Mouse (Mus musculus): ENCODE results near the gene Nubpl. TPM values are rescaled to one million over a fixed set of nuclear protein-coding genes. Genes with fewer than 3 reads are reported as not detected.
A peak's percentile ranks its signal among the peaks of the same experiment; 100 is the strongest.
"Not testable (repeated sequence)": the region's sequence is repeated elsewhere in the genome, so short reads cannot be mapped to it uniquely, and the experiment has no call there.

Gene Nubpl
- polyA plus RNA-seq, 1 experiment: 6.4 TPM

DNA sequence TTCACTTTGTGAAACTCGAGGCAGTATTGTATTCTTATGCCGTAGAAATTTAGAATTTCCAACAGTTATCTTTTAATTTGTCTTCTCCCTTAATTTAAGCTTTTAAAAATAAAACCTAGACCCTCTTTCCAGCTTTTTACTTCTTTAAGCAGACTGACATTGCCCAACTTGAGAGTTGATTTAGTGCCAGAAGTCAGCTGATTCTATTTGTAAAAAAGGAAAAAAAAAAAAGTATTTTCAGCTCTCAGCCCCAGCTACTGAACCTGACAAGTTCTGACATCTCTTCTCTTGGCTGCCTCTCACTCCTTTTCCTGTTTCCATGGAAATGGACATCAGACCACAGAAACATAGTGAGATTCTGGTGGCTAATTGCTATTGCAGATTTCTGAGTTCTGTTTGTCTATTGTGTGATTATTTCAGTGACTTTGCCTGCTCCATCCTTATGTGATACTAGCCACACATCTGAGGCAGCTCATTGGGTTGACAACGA, 111.6 kb downstream of the Nubpl start:
- H3K4me3 ChIP-seq (ENCODE audit: insufficient read depth, poor library complexity, severe bottlenecking): no peak overlapping the region
- no peaks in the 10 kb centered on the region for H3K27me3 ChIP-seq (ENCODE audit: control insufficient read depth, insufficient read depth, insufficient read length)
- H3K79me2 ChIP-seq (ENCODE audit: control insufficient read depth, insufficient read depth): no peaks in the 10 kb centered on the region
- no peaks in the 10 kb centered on the region for H3K36me3 ChIP-seq (ENCODE audit: control insufficient read depth, insufficient read depth)
- no peak overlapping the region for H3ac ChIP-seq (ENCODE audit: control insufficient read depth, insufficient read length, low read depth)
- TF ChIP-seq USF1 (IDR thresholded peaks at IDR 0.05; ENCODE audit: low read depth): no peak
- no peak for TF ChIP-seq MYOG (IDR thresholded peaks at IDR 0.05; ENCODE audit: control insufficient read depth, extremely low read depth, insufficient read length)
- no peak for TF ChIP-seq FOSL1 (IDR thresholded peaks at IDR 0.05; ENCODE audit: insufficient read depth, low read length, poor library complexity, severe bottlenecking)
- TF ChIP-seq MYOD1 (IDR thresholded peaks at IDR 0.05; ENCODE audit: control insufficient read depth, insufficient read length, low read depth): no peak
- TF ChIP-seq CTCF (IDR thresholded peaks at IDR 0.05; ENCODE audit: control insufficient read depth, insufficient read depth, insufficient read length): no peak
- no peak for TF ChIP-seq CEBPB (IDR thresholded peaks at IDR 0.05; ENCODE audit: low read depth)
- TF ChIP-seq MAX (IDR thresholded peaks at IDR 0.05): no peak
- H3K79me3 ChIP-seq (ENCODE audit: low read depth): no peaks in the 10 kb centered on the region

DNA sequence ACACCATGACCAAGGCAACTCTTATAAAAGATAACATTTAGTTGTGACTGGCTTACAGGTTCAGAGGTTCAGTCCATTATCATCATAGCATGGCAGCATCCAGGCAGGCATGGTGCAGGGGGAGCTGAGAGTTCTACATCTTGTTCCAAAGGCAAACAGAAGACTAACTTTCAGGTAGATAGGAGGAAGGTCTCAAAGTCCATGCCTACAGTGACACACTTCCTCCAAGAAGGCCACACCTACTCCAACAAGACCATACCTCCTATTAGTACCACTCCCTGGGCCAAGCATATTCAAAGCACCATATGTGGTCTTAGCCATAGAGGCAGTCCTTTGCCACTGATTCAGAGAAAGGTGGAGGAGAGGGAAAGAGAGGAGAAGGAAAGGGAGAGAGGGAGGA, 113.6 kb downstream of the Nubpl start:
- TF ChIP-seq USF1 (IDR thresholded peaks at IDR 0.05; ENCODE audit: low read depth): no peak
- no peak for TF ChIP-seq CEBPB (IDR thresholded peaks at IDR 0.05; ENCODE audit: low read depth)
- no peaks in the 10 kb centered on the region for H3K36me3 ChIP-seq (ENCODE audit: control insufficient read depth, insufficient read depth)

DNA sequence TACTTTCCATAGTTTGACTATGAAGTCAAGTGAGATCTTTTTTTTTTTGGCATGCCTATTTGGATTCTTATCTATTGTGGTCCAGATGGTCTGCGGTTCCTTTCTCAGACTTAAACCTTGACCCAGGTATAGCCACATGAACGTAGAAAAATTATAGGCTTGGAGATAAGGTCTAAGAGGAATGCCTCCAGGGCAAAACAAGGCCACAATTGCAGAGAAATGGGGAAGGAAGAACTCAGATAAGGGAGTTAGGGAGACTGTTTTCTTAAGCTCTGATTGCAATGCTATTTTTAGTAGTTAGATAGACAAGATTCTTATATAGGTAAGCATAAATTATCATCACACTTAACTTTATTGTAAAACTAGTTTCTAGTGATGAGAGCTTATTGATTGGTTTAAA, 117.3 kb downstream of the Nubpl start:
- Histone ChIP-seq H3K79me3 (ENCODE audit: low read depth) (no peaks in the 10 kb centered on the region), H3ac (ENCODE audit: control insufficient read depth, insufficient read length, low read depth) (no peak overlapping the region), H3K4me3 (ENCODE audit: insufficient read depth, poor library complexity, severe bottlenecking) (no peak overlapping the region), H3K79me2 (ENCODE audit: control insufficient read depth, insufficient read depth) (no peaks in the 10 kb centered on the region), H3K27me3 (ENCODE audit: control insufficient read depth, insufficient read depth, insufficient read length) (no peaks in the 10 kb centered on the region), H3K36me3 (ENCODE audit: control insufficient read depth, insufficient read depth) (no peaks in the 10 kb centered on the region)
- TF ChIP-seq CTCF (IDR thresholded peaks at IDR 0.05; ENCODE audit: control insufficient read depth, insufficient read depth, insufficient read length): no peak
- no peak for TF ChIP-seq MYOD1 (IDR thresholded peaks at IDR 0.05; ENCODE audit: control insufficient read depth, insufficient read length, low read depth)
- no peak for TF ChIP-seq MAX (IDR thresholded peaks at IDR 0.05)
- no peak for TF ChIP-seq USF1 (IDR thresholded peaks at IDR 0.05; ENCODE audit: low read depth)
- TF ChIP-seq CEBPB (IDR thresholded peaks at IDR 0.05; ENCODE audit: low read depth): no peak
- no peak for TF ChIP-seq MYOG (IDR thresholded peaks at IDR 0.05; ENCODE audit: control insufficient read depth, extremely low read depth, insufficient read length)
- TF ChIP-seq FOSL1 (IDR thresholded peaks at IDR 0.05; ENCODE audit: insufficient read depth, low read length, poor library complexity, severe bottlenecking): no peak

More for the DNA sequence above, 113.6 kb downstream of the Nubpl start:
- Histone ChIP-seq H3K79me2 (ENCODE audit: control insufficient read depth, insufficient read depth) (no peaks in the 10 kb centered on the region), H3K27me3 (ENCODE audit: control insufficient read depth, insufficient read depth, insufficient read length) (no peaks in the 10 kb centered on the region), H3K79me3 (ENCODE audit: low read depth) (no peaks in the 10 kb centered on the region), H3ac (ENCODE audit: control insufficient read depth, insufficient read length, low read depth) (no peak overlapping the region), H3K4me3 (ENCODE audit: insufficient read depth, poor library complexity, severe bottlenecking) (no peak overlapping the region)

DNA sequence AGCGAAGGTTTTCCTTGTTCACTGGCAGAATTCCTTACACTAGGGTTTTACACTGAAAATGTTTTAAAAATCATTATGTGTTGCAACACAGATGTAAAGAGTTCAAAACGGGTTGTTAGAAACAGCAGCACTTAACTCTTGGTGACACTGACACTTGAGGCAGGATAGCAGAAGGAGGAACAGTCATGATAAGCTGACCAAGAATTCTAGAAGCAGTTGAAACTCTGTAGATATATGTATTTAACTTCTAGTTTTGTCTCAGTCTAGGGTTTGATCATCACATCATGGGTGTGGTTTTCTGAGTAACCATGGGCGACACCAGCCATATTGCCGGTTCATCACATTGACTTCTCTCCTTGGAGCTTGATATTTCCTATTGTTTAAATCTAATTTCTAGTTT, 127.4 kb downstream of the Nubpl start:
- no peaks in the 10 kb centered on the region for H3K79me3 ChIP-seq (ENCODE audit: low read depth)

DNA sequence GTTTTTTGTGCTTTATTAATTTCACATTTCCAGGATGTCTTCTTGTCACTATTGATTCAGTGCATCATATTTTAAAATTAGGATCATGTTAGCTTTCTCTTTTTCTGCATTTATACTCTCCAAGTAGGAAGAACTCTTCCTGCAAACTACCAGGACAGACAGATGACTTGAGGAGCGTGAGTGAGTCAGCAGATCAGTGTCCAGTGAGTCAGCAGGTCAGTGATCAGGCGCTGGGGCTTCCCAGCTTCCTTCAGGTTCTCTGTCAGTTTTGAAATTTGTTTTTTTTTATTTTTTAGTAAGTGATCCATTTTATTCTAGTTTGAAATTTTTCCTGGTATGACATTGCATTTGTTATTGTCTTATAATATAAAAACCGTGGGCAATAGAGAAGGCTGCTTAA, 131.2 kb downstream of the Nubpl start:
- no peaks in the 10 kb centered on the region for H3K36me3 ChIP-seq (ENCODE audit: control insufficient read depth, insufficient read depth)
- no peaks in the 10 kb centered on the region for H3K27me3 ChIP-seq (ENCODE audit: control insufficient read depth, insufficient read depth, insufficient read length)
- TF ChIP-seq FOSL1 (IDR thresholded peaks at IDR 0.05; ENCODE audit: insufficient read depth, low read length, poor library complexity, severe bottlenecking) (peak; percentile 57), MAX (IDR thresholded peaks at IDR 0.05) (no peak), CEBPB (IDR thresholded peaks at IDR 0.05; ENCODE audit: low read depth) (no peak)
- H3ac ChIP-seq (ENCODE audit: control insufficient read depth, insufficient read length, low read depth): no peak overlapping the region
- H3K79me2 ChIP-seq (ENCODE audit: control insufficient read depth, insufficient read depth): no peaks in the 10 kb centered on the region
- no peaks in the 10 kb centered on the region for H3K79me3 ChIP-seq (ENCODE audit: low read depth)
- no peak overlapping the region for H3K4me3 ChIP-seq (ENCODE audit: insufficient read depth, poor library complexity, severe bottlenecking)

More for the DNA sequence above, 127.4 kb downstream of the Nubpl start:
- TF ChIP-seq CEBPB (IDR thresholded peaks at IDR 0.05; ENCODE audit: low read depth): no peak
- no peak overlapping the region for H3K4me3 ChIP-seq (ENCODE audit: insufficient read depth, poor library complexity, severe bottlenecking)
- H3K27me3 ChIP-seq (ENCODE audit: control insufficient read depth, insufficient read depth, insufficient read length): no peaks in the 10 kb centered on the region
- H3ac ChIP-seq (ENCODE audit: control insufficient read depth, insufficient read length, low read depth): no peak overlapping the region
- no peaks in the 10 kb centered on the region for H3K36me3 ChIP-seq (ENCODE audit: control insufficient read depth, insufficient read depth)
- H3K79me2 ChIP-seq (ENCODE audit: control insufficient read depth, insufficient read depth): no peaks in the 10 kb centered on the region

DNA sequence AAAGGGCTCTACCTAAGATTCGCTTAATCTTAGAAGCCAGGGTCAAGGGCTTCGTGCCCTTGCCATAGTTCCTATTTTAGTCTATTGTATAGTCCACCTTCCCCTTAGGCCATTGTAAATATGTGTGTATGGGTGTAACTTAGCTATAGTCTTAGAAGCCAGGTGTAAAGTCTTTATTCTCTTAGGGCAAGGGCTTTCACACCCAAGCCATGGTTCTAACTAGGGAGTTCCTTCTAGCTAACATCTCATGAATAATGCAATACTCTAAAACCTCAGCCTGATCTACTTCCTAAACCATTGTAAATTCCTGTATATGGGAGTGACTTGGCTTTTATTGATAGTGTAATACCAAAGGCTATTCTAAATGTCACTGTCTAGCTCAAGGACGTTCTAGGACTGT, 134.4 kb downstream of the Nubpl start:
- not testable (repeated sequence) for H3K36me3 ChIP-seq (ENCODE audit: control insufficient read depth, insufficient read depth); H3K79me3 ChIP-seq (ENCODE audit: low read depth); H3K79me2 ChIP-seq (ENCODE audit: control insufficient read depth, insufficient read depth); H3ac ChIP-seq (ENCODE audit: control insufficient read depth, insufficient read length, low read depth); H3K4me3 ChIP-seq (ENCODE audit: insufficient read depth, poor library complexity, severe bottlenecking); H3K27me3 ChIP-seq (ENCODE audit: control insufficient read depth, insufficient read depth, insufficient read length)

DNA sequence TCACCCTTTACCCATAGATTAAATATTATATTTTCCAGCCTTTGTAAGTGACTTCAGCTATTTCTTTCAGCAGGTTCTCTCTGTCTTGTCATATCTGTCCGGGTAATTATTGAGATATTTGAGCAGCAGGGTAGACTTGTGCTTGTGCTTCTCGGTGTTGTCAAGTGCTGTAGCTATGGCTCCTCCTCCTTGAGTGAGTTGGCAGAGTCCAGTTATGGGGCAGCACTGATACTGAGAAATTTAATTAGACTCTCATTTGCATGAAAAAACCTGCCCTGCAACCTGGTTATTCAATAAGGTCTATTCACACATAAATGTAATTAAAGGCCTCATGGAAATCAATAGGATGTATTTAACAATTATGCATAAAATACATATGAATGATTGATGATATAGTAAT, 145.2 kb downstream of the Nubpl start:
- Histone ChIP-seq H3K27me3 (ENCODE audit: control insufficient read depth, insufficient read depth, insufficient read length) (no peaks in the 10 kb centered on the region), H3ac (ENCODE audit: control insufficient read depth, insufficient read length, low read depth) (no peak overlapping the region), H3K4me3 (ENCODE audit: insufficient read depth, poor library complexity, severe bottlenecking) (no peak overlapping the region), H3K79me3 (ENCODE audit: low read depth) (no peaks in the 10 kb centered on the region), H3K79me2 (ENCODE audit: control insufficient read depth, insufficient read depth) (no peaks in the 10 kb centered on the region), H3K36me3 (ENCODE audit: control insufficient read depth, insufficient read depth) (no peaks in the 10 kb centered on the region)
- no peak for TF ChIP-seq CTCF (IDR thresholded peaks at IDR 0.05; ENCODE audit: control insufficient read depth, insufficient read depth, insufficient read length)
- TF ChIP-seq MYOD1 (IDR thresholded peaks at IDR 0.05; ENCODE audit: control insufficient read depth, insufficient read length, low read depth): no peak
- no peak for TF ChIP-seq USF1 (IDR thresholded peaks at IDR 0.05; ENCODE audit: low read depth)
- TF ChIP-seq CEBPB (IDR thresholded peaks at IDR 0.05; ENCODE audit: low read depth): no peak
- no peak for TF ChIP-seq MYOG (IDR thresholded peaks at IDR 0.05; ENCODE audit: control insufficient read depth, extremely low read depth, insufficient read length)
- TF ChIP-seq MAX (IDR thresholded peaks at IDR 0.05): no peak
- no peak for TF ChIP-seq FOSL1 (IDR thresholded peaks at IDR 0.05; ENCODE audit: insufficient read depth, low read length, poor library complexity, severe bottlenecking)

All from C2C12 (cell line).